Mouse (Mus musculus) Muller cell, postnatal 12 days (primary cell): ENCODE measurements around the gene Rusc1.
"Not testable (repeated sequence)": the region's sequence is repeated elsewhere in the genome, so short reads cannot be mapped to it uniquely, and the experiment has no call there.

Experiments used
- DNase-seq: peaks from one replicate; pipeline ENCODE4 v3.0.0-alpha.2; 2015; ENCODE audit errors: inconsistent ontology term

Rusc1 gene

GRCm38 (mm10) chr3:89092509-89093090, 511 bp downstream of the Rusc1 start:
- no peak for DNase-seq

GRCm38 (mm10) chr3:89091811-89092508, 1.2 kb downstream of the Rusc1 start:
- no peak for DNase-seq

- peak; percentile 91 for DNase-seq
These were observed 2.1 kb downstream of the Rusc1 start for GRCm38 (mm10) chr3:89090694-89091655.

- peak; percentile 89 for DNase-seq
These were observed 3.1 kb downstream of the Rusc1 start for GRCm38 (mm10) chr3:89089882-89090591.

GRCm38 (mm10) chr3:89088974-89089373, 4.1 kb downstream of the Rusc1 start:
- no peak for DNase-seq

DNA sequence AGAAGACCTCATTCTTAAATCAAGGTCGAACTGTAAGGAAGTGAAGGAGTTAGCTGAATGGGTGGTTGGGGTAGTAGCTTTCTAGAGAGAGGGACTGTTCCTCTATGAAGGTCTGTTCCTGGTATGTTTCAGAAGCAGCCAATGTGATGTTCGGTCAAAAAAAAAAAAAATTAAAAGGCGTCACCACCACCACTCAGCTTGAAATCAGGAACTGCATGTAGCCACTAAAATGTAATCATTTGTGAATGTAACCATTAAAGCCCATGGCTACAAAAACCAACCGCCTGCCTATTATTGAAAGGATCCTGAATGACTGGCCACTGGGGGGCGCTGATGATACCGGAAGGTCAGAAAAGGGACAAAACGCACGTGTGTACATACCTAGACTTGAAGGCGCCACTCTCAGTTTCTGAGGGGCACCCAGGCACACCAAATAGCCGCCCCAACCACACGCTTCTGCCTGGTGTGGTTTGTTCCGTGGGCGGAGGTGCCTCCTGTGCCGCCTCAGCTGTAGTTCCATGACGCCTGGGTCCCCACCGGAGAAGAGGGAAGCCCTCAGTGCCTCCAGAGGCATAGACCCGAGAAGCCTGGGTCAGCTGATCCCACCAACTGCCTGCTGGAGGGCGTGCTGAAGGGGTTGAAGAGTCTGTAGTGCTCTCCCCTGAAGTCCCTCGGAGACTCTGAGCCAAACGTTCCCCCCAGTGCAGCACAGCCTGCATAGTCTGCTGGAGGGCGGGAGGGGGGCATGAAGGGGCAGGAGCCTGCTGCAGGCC, 5.6 kb downstream of the Rusc1 start:
- DNase-seq, result peak; percentile 51

DNA sequence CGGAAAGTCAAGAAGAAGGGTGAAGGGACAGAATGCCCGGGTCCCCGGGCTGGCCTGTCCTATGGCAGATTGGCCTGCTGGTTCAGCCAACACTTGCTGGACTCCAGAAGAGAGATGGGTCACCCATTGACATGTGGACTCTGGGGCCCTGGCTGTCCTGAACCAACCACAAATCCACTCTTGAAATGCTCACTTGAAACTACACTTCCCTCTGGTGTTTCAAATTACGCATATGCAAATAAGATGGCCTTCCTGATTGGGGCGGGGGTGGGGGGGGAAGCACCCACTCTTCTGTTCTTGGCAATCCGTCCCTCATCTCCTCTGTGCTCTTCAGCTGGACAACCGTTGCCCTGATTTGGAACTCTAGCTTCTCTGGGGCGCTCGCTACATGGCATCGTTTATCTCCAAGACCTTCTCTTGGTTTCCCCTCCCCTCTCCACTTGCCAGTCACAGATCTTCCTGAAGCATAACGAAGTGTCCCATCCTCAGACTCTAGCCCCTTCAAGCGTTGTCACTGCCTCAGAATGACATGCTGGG, 8.4 kb downstream of the Rusc1 start:
- DNase-seq, result no peak

- no peak for DNase-seq
These were observed 9.0 kb downstream of the Rusc1 start for GRCm38 (mm10) chr3:89084133-89084532.

GRCm38 (mm10) chr3:89082287-89082686, 10.8 kb downstream of the Rusc1 start:
- DNase-seq, result not testable (repeated sequence)

GRCm38 (mm10) chr3:89077383-89077782, 15.7 kb downstream of the Rusc1 start:
- DNase-seq, result no peak

GRCm38 (mm10) chr3:89067265-89067664, 25.8 kb downstream of the Rusc1 start:
- no peak for DNase-seq

GRCm38 (mm10) chr3:89061696-89062095, 31.4 kb downstream of the Rusc1 start:
- DNase-seq, result peak; percentile 89

GRCm38 (mm10) chr3:89058783-89059182, 34.3 kb downstream of the Rusc1 start:
- peak; percentile 7 for DNase-seq

DNA sequence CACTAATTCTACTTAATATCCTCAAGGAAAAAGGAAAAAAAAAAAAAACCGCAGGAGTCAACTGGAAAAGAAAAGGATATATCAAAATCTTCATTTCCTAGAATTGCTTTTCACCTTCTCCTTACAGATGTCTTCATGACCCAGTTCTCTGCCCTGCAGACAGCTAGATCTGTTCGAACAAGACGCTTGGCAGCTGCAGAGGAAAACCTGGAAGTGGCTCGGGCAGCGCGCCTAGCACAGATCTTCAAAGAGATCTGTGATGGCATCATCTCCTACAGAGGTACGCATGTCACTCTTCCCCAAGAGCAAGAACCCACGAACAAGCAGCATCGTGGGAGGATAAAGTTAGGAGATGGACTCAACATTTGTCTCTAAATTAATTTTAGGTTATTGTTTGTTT, 34.8 kb downstream of the Rusc1 start:
- no peak for DNase-seq

GRCm38 (mm10) chr3:89043359-89043758, 49.8 kb downstream of the Rusc1 start:
- peak; percentile 62 for DNase-seq
